1 mouse cellular context compared by ENCODE assay signal in genomic region chr9:20459377-20460317, GRCm38 (mm10).
TF ChIP-seq lines count a peak whose summit lies in the region.

Zfp26 (minus strand) TSS chr9:20460162.

TF ChIP-seq in MEL, 35 proteins besides CTCF, POLR2A, EP300 and RAD21 (continued from another document):
- no peak for TF ChIP-seq NRF1 (IDR thresholded peaks at IDR 0.05; ENCODE audit: insufficient read depth, low read depth, low read length, poor library complexity, severe bottlenecking)
- TF ChIP-seq USF2 (IDR thresholded peaks at IDR 0.05; ENCODE audit: borderline replicate concordance in 1 of 2, insufficient read depth in 1 of 2, low read depth in 1 of 2, low read length in 2 of 2), result no peak
- TF ChIP-seq NELFE (IDR thresholded peaks at IDR 0.05; ENCODE audit: low read depth, low read length), result peak; percentile 95
- no peak for TF ChIP-seq POLR2AphosphoS5 (IDR thresholded peaks at IDR 0.05; ENCODE audit: borderline replicate concordance, low read depth, low read length)
- TF ChIP-seq SMC3 (IDR thresholded peaks at IDR 0.05; ENCODE audit: low read depth, low read length), result 0 out of 2 replicates have a peak, but pooled peaks have one; percentile 1
TF ChIP-seq in MEL: peak in this region for 24.
